Mouse (Mus musculus) neural tube, embryonic 10.5 days (tissue): ENCODE results near the gene Psg28.
"Not testable (repeated sequence)": the region's sequence is repeated elsewhere in the genome, so short reads cannot be mapped to it uniquely, and the experiment has no call there.

Experiments used
- DNase-seq: peaks from one replicate; pipeline ENCODE4 v3.0.0-alpha.2; 2017; ENCODE audit warnings: low spot score; ENCODE audit errors: extremely low spot score

Psg28 gene

DNA sequence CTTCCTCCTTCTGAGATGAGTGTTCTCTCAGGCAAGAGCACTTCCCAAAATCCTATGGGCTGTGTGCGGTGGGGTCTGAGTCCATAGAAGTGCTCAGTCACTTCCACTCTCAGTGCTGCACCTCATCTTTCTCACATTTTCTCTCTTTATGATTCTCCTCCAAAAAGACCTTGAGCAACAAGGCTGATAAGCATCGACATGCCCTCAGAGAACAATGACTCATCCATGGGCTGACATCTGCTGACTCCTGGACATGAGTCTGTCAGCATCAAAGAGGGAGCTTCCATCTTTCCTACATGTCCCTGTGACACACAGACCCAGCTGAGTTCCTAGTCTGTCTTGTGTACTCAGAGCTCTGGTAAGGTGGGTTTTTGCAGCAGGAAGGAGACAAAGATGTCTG, at the start of gene Psg28:
Psg28 (minus strand) TSS at position 101 of the 400 bp plus-strand sequence.
- not testable (repeated sequence) for DNase-seq

DNA sequence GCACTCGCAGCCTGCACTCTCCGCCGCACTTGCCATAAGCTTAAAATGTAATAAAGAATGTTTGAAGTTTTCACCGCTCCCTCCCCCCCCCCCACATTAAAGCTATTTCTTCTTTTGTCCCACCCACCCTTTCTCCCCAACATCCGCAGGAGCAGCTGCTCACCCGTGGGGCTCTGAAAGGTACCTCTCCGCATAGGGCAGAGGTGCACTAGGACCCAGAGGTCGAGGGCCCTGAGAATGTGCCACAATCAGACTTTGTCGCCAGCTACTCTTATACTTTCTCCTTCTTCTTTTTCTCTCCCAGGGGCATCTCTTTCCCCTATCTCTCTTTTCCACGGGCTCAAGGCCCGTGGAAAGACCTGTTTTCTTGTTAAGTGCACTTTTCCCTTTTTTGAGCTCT, 28.4 kb downstream of the Psg28 start:
- no peak for DNase-seq

DNA sequence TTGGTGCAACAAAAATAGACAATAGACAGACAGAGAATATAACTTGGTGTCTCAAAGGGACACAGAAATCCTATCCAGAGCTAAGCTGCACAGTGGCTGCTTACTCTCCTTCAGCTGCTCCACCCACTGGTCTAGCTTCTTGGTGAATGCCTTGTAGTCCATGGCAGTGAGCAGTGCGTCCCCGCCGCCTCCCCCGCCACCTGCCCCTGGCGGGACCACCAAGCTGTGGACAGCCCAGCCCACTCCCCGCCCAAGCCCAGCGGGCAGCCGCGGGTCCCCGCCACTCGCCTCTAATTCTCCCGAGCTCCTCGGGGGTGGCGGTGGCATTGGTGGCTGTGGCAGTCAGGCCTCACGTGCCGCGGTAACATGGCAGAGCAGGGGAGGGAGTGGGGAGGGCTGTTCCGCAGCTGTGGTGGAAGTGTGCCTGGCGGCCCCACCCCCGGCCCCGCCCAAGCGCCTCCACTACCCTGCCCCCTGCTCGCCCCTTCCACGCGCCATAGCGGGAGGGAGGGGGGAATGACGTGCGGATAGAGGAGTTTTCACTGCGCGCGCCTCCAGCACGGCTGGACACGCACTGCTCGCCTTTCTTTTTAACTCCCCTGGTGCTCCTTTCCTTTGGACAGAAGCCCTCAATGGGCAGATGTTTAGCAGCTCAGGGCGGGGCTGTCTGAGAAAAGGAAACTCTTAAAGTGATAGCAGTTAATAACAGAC, 29.2 kb downstream of the Psg28 start:
- no peak for DNase-seq

DNA sequence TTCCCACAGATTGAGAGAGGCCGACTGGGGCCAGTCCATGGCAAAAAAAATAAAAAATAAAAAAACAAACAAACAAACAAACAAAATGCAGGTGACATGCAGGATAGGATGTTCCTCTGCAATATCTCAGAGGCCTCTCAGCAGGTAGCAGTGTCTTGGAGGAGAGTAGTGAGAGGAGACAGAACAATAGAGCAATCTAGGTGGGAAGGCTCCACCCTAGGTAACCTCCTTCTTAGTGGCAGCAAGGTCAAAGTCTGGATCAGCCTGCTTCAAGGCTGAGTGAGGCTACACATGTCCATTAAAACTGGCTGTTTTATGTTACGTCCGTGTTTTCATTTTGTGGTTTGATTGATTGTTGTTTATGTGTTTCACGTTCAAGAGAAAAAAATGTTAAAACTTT, 40.4 kb downstream of the Psg28 start:
- not testable (repeated sequence) for DNase-seq

DNA sequence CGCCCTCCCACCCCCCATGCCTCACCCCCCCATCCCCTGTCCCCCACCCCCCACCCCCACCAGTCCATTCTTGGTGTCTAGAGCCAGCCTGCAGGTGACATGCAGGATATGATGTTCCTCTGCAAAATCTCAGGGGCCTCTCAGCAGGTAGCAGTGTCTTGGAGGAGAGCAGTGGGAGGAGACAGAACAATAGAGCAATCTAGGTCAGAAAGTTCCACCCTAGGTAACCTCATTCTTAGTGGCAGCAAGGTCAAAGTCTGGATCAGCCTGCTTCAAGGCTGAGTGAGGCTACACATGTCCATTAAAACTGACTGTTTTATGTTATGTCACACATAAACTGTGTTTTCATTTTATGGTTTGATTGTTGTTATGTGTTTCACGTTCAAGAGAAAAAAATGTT, 53.5 kb downstream of the Psg28 start:
- no peak for DNase-seq
